Mouse (Mus musculus): ENCODE results near the gene Rab37.

DNA sequence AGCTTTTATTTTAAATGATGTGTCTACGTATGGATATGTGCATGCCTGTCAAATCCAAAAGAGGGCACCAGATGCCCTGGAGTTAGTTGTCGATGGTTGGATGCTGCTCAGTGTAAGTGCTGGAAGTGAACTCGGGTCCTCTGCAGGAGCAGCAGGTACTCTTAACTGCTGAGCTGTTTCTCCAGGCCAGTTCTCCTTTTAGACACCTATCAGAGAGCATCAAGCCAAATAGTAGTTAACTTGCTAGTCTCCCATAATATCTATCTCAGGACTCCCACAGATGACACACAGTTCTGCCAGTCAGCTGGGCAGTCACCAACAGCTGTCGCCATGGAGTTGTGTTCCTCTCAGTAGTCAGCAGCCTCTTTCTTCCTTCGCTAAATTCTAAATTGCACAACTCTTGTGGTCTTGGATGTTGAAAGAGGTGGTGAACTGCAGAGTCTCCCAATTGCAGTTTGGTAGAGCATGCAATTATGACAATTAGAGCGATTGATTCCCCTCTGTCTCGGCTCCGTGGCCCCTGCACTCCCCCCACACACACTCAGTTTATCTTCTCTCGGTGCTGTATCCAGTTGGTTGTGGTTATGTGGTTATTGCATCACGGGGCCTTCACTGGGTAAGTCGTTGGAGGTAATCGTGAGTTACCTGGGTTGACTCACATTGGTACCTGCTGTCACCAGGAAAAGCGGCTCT is 97.5 kb downstream of the Rab37 start:
- TF ChIP-seq POLR2A (IDR thresholded peaks at IDR 0.05; ENCODE audit: borderline replicate concordance, insufficient read depth, low read length): no peak
- TF ChIP-seq CTCF (IDR thresholded peaks at IDR 0.05; ENCODE audit: borderline replicate concordance, insufficient read depth, low read depth, low read length): 0 out of 2 replicates have a peak, but pooled peaks have one; percentile 17
